Mouse (Mus musculus) spleen, postnatal 10 days (tissue): Measurements from ENCODE around the gene Stim2.

ENCODE experiments used
- DNase-seq, 2 experiments: peaks; one replicate each; pipeline ENCODE4 v3.0.0; 2021 to 2022; ENCODE audit warnings: low spot score in 2 of 2

Gene Stim2

DNA sequence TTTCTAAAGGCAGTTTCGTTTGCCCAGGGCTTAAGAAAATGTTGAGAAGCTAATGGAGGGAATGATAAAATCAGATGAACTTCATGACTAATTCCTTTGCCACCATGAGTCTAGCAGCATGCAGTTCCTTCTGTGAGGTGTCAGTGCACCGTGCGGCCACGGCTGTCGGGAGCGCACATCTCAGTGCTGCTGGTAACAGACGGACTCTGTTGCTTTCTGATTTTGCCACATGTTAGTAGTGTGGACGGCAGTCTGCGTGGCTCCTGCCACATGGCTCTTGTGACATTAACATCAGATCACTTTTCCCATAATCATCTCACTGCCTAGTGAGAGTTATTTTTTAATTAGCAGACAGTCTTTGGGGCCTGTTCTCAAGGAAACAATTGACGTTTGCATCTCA lies 118.2 kb downstream of the Stim2 start:
- no peak for DNase-seq

DNA sequence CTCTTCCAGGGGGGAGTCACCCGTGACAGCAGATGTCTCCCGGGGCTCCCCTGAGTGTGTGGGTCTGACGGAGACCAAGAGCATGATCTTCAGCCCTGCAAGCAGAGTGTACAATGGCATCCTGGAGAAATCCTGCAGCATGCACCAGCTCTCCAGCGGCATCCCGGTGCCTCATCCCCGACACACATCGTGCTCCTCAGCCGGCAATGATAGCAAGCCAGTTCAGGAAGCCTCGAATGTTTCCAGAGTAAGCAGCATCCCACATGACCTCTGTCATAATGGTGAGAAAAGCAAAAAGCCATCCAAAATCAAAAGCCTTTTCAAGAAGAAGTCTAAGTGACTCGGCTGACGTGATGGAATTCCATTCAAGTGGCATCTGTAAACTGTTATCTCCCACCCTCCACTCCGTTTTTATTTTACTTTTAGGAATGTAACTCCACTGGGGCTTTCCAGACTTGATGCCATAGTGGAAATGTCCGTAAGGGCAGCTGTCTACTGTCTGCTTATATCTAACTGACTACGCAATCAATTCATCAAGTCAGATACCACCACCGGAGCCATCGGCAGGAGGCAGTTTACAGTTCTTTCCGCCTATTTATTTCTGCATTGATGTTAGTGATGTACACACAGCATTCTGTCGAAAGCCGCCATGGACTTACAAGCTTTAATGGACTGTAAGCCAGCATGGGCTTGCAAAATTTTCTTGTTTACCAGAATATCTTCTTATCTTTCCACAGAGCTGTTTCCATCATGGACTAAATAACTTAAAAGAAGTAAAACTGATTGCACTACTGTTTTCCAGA lies 120.3 kb downstream of the Stim2 start:
- no peak for DNase-seq

DNA sequence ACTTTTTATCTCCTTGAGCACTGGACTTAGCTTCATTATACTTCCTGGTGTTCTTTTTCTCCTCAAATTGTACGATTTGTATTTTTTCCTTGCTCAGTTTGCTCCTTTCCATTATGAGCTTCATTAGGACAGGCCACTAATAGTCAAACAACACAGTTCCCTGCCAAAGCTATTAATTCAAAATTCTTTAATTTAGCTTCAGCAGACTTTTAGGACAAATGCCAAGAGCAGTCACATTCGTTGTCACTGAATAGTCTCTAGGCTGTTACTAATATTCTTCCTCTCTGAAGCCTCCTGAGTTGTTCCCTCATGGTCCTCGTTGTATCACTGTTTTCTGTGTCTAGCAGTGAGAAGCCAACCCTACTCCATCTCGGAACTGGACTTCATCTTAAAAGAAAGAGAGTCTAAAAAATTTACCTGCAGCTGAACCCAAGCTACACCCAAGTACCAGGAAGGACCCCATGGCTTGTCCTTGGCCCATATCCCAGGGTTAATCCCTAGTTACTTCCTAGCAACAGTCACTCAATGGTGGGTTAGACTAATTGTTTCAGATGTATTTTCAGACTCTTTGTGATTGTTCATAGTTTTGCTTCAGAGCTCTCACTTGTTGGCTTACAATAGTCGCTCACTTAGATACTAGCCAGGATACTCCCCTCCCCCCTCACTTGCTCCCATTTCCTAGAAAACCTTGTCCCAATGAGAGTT lies 149.9 kb downstream of the Stim2 start:
- DNase-seq = no peak

DNA sequence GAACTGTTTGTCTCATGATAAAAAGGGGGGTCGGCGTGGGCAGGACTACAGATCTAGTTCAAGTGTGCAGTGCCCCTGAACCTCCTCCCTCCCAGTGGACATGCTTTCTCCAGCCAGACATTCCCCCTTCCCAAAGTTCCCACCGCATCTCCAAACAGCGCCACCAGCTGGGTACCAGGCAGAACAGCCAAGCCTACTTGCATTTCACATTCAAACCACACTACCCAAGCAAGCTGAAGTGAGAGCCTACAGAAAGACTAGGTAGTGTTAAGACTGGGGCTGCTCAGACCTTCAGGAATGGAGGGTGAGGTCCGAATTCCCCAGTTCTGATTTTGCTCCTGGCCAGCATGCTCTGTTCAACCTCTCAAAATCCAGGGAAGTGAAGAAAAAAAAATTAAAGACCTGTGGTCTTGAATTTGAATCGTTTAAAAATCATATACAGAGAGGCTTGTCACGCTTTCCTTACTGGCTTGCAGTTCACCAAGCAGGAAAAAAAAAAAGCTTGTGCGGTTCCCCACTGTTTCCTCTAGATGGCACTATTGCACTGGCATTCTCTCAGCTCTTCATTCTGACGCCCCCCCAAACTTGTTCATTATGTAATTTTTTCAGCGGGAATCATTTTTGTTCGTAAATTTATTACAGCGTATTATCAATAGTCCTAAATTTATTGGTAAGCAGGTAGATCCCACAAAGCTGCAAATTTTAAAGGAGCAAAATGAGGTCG lies 156.4 kb downstream of the Stim2 start:
- DNase-seq = no peak

DNA sequence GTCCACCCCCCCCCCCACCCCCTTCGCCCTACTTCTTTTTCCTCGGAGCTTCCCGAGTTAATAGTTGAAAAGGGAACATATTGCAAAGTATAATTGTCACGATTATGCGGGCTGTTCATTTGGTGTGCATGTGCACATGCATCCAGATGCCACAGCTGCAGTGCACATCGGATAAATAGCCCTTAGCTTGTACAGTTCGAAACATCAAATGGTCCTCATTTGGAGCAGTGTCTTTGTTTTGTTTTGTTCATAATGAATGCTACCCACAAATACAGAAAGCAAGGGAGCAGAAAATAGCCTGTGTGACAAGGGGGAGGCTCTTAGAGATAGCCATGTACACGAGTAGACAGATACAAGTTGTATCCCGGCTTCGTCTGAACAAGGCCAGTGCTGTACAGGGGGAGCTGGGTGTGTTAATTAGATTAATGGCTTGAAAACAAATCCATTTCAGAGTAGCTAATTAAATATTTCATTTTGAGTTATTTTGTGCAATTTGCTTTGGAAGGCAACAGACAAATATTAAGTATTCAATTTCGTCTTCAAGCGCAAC lies 157.0 kb downstream of the Stim2 start:
- DNase-seq = no peak

DNA sequence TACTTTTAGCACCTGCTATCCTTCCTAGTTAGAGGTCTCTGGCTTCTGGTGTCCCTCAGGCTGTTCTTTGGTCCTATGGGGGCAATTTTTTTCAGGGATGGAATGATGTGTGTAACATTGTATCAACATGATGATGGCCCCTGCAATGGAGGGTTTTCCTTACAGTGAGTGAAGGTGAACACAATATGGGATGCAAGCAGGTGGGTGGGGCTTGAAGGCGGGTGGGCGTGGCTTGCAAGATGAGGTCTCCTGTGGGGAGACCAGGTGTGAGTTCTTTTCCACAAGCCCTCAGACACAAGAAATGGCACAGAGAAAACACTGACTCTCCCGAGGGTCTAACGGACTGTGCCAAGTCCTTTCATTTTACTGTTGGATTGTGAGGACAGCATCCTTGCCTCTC lies 157.6 kb downstream of the Stim2 start:
- DNase-seq = no peak

DNA sequence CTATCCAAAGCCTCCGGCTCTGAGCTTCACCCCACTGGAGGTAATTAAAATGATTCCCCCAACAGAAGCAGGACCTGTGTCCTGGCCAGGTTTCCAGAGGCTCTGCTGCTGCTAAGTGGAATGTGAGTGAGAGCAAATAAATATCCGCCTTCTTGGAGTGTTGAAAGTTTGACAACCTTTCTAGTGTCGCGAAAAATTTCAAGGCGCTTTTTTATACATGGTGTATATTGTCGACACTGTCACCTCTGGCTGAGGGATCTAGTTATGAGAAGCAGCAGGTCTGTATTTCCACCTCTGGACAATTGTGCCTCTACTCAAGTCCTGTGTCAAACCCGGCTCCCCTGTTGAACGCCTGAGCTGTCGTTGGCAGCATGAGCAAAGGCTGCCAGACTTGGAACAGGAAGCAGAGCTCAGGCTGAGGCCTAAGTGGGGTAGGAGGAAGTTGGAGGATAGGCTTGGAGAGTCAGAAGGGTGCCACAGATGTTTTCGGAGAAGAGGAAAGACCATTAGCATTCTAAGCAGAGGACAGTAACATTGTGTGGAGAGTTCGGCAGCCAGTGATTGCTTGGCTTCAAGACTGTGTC lies 158.7 kb downstream of the Stim2 start:
- DNase-seq = no peak

DNA sequence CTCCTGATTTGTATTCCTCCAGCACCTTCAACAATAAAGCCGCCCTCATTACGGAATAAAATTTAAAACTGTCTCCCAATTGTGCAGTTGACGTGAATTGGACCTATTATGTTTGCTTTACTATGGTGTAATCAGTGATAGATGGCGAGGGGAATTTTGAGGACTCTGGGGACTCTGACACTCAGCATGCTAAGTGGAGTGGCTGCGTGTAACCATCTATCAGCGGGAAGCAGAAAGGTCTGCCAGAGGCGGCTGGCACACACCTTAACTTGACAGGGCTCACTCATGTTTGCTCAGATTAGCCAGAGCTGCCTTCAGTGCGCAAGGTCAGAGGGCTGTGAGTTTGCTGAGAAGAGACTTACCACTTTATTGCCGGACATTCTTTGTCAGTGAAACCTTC lies 159.9 kb downstream of the Stim2 start:
- DNase-seq = no peak

DNA sequence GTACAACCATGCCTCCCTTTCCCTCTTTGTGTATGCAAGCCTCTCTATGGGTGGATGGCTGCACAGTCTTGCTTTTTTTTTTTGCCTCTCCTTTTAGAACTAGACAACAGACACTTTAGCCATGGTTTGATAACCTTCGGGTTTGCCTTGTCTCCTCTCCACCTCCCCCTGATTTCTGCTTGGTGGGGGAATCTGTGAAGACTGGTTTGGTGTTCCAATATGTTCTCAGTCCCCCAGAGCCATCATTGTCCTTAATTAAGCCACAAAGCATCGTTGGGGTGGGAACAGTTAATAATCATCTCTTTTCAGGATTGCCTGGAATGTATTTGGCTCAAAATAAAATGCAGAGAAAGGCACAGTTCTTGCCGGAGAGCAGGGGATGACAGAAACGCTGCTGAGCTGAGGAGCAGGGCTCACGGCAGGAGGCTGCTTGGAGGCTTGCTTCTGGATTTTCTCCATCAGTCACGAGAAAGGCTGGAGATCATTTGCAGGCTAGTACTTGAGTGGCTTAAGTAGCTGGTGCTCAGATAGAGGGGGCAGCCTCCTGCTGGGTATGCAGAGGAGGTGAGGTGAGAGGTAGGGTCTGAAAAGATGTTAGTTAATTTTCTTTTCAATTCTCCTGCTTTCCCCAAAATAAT lies 161.0 kb downstream of the Stim2 start:
- DNase-seq = no peak

DNA sequence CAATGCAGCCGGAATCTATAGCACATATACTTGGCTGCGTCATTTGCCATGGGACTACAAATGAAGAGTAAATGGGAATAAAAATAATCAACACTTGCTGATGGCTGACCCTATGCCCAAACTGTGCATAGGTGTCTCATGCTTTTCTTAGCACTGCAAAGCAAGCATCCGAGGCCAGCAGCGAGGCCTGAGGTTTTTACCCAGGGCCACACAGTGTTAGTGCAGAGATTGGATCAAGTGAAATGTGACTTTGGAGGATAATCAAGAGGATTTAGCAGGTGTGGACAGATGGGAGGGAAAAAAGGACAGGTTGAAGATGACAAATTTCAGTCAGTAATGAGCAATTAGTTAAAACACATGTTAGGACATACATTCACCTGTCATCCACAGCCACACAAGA lies 162.3 kb downstream of the Stim2 start:
- DNase-seq = no peak

DNA sequence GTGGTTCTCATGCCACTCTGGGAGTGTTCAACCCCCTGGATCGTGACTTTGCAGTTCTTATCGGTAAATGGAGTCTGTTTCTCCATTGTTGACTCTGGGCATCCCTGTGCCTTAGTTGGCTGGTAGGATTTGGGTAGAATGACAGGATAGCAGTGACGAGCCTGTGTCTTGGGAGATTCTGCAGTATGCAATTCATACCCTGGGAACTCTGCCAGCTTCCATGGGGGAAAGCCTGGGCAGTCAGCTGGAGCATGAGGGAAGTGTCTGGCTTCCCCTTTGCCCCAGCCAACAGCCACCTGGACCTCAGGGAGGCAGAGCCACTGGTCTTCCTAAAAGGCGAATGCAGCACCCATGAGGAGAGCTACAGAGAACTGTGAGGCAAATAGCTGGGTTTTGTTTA lies 165.6 kb downstream of the Stim2 start:
- no peak for DNase-seq
